Mouse (Mus musculus): ENCODE results near the gene Arhgef15. TPM values are rescaled to one million over a fixed set of nuclear protein-coding genes. Genes with fewer than 3 reads are reported as not detected.
"Not testable (repeated sequence)": the region's sequence is repeated elsewhere in the genome, so short reads cannot be mapped to it uniquely, and the experiment has no call there.

Arhgef15 gene
- polyA plus RNA-seq (2012; rRNA removed), result 359 and 419 TPM in 2 replicates

DNA sequence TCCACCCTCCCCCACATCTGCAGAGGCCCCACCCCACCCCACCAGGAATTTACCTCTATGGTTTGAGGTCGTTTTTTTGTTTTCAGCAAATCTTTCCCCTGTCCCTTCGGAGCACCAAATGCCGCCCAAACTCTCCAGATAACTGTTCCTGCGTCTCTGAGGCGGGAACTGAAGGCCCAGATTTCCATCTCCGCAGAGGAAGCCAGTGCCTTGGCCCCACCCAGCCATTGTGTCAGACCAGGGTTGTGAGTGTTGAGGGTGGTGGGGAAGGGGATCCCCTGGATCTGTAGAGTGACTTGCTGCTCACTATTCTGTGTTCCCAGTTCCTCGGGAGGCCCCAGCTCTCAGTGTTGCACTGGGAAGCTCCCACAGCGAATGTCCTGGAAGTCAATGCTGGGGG is at the start of gene Arhgef15:
Gene Arhgef15 (minus strand): TSS at position 173 of the 400 bp plus-strand sequence.
- peak within 1 kb of the TSS; percentile 87 for H3K4me3 ChIP-seq (replicated peaks; ENCODE audit: extremely low read depth, low read depth, low read length)
- TF ChIP-seq POLR2A (IDR thresholded peaks at IDR 0.05; ENCODE audit: borderline replicate concordance, extremely low read depth, low read depth, low read length), result peak; percentile 58; the same call in 1 of the 2 replicates
- no peak for TF ChIP-seq CTCF (IDR thresholded peaks at IDR 0.05; ENCODE audit: insufficient read depth, low read length)
- 43% methylated on average over 8 of the region's 8 CpGs for WGBS
- no peak for DNase-seq
- no peaks in the 10 kb centered on the region for H3K4me1 ChIP-seq (ENCODE audit: control insufficient read depth, insufficient read depth, low read length)

DNA sequence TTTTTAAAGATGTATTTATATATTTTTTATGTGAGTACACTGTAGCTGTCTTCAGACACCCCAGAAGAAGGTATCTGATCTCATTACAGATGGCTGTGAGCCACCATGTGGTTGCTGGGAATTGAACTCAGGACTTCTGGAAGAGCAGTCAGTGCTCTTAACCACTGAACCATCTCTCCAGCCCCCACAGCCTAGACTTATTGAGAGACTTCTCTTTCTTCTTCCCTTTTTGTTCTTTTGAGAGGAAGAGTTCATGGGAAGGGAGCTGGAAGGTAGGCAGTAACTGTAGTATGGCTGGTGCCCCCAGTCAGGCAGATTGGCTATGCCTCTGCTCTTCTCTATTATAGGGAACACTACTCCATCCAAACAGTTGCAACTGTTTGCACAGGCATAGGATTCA is 49.3 kb upstream of the Arhgef15 start:
- DNase-seq; H3K4me3 ChIP-seq (replicated peaks; ENCODE audit: extremely low read depth, low read depth, low read length); H3K4me1 ChIP-seq (ENCODE audit: control insufficient read depth, insufficient read depth, low read length): not testable (repeated sequence)

DNA sequence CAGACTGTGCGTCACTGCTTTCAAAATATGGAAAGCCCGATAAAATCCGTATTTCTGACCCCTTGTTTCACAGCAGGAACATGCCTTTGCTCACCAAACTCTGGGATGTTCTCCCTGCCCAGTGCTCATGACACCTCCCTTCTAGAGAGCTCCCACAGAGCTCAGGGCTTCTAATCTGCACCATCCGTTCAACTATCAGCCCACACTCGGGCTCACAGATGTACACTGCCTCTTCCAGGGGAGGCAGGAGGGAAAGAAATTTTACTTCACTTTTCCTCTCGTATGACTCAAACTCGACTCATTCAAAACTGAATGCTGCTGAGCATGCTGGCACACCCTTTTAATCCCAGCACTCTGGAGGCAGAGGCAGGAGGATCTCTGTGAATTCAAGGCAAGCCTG is 47.9 kb upstream of the Arhgef15 start:
- no peak for TF ChIP-seq POLR2A (IDR thresholded peaks at IDR 0.05; ENCODE audit: borderline replicate concordance, extremely low read depth, low read depth, low read length)
- TF ChIP-seq CTCF (IDR thresholded peaks at IDR 0.05; ENCODE audit: insufficient read depth, low read length), result no peak
- Histone ChIP-seq H3K4me1 (ENCODE audit: control insufficient read depth, insufficient read depth, low read length) (no peaks in the 10 kb centered on the region), H3K4me3 (replicated peaks; ENCODE audit: extremely low read depth, low read depth, low read length) (no peak overlapping the region)
- 87% methylated on average over 7 of the region's 7 CpGs for WGBS
- no peak for DNase-seq

DNA sequence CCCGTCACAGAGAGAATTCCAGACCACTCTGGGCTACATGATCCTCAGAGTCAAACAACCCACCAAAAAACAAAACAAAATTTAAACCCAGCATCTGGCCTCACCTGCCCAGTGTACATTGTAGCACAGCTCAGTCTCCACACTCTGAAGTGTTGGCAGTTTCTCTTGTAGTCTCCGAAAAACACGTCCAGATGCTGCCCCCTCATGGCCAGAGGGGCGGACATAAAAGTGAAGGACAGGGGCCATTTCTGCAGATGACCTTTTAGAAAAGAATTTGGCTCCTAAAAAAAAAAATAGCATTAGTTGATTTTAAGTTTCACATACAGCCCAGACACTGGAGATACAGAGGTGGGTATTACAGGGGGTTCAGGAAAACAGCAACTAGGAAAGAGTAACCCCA is 46.3 kb upstream of the Arhgef15 start:
- DNase-seq, result no peak
- TF ChIP-seq POLR2A (IDR thresholded peaks at IDR 0.05; ENCODE audit: borderline replicate concordance, extremely low read depth, low read depth, low read length), result no peak
- no peak for TF ChIP-seq CTCF (IDR thresholded peaks at IDR 0.05; ENCODE audit: insufficient read depth, low read length)
- Histone ChIP-seq H3K4me1 (ENCODE audit: control insufficient read depth, insufficient read depth, low read length) (no peaks in the 10 kb centered on the region), H3K4me3 (replicated peaks; ENCODE audit: extremely low read depth, low read depth, low read length) (no peak overlapping the region)
- 44% methylated on average over 4 of the region's 4 CpGs for WGBS

- not testable (repeated sequence) for H3K4me3 ChIP-seq (replicated peaks; ENCODE audit: extremely low read depth, low read depth, low read length); DNase-seq; H3K4me1 ChIP-seq (ENCODE audit: control insufficient read depth, insufficient read depth, low read length)
- 86% methylated on average over 4 of the region's 4 CpGs for WGBS
Measured at GRCm38 (mm10) chr11:69002782-69003181, 45.5 kb upstream of the Arhgef15 start.

DNA sequence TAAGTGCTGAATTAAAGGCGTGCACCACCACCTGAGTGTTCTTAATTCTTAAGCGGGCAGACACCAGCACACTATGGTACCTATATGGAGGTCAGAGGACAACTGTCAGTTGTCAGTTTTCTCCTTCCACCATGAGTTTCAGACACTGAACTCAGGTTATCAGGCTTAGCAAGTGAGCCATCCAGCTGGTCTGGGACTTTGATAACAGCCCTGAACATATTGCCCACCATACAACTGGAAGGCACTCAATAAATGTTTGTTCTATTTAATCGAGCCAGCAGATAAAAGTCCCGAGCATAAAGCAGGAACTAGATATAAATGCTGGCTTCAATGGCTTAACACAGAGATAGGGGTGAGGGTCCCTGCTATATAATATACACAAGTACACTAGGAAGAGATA is 39.8 kb upstream of the Arhgef15 start:
- no peak overlapping the region for H3K4me3 ChIP-seq (replicated peaks; ENCODE audit: extremely low read depth, low read depth, low read length)
- no peaks in the 10 kb centered on the region for H3K4me1 ChIP-seq (ENCODE audit: control insufficient read depth, insufficient read depth, low read length)
- DNase-seq, result no peak
- TF ChIP-seq POLR2A (IDR thresholded peaks at IDR 0.05; ENCODE audit: borderline replicate concordance, extremely low read depth, low read depth, low read length), result no peak
- no peak for TF ChIP-seq CTCF (IDR thresholded peaks at IDR 0.05; ENCODE audit: insufficient read depth, low read length)
- WGBS, result 90% methylated on average over 4 of the region's 4 CpGs

- no peak overlapping the region for H3K4me3 ChIP-seq (replicated peaks; ENCODE audit: extremely low read depth, low read depth, low read length)
- no peak for DNase-seq
- TF ChIP-seq CTCF (IDR thresholded peaks at IDR 0.05; ENCODE audit: insufficient read depth, low read length) (no peak), POLR2A (IDR thresholded peaks at IDR 0.05; ENCODE audit: borderline replicate concordance, extremely low read depth, low read depth, low read length) (no peak)
- no peaks in the 10 kb centered on the region for H3K4me1 ChIP-seq (ENCODE audit: control insufficient read depth, insufficient read depth, low read length)
- 95% methylated on average over 3 of the region's 3 CpGs for WGBS
Measured at GRCm38 (mm10) chr11:68994377-68994776, 37.1 kb upstream of the Arhgef15 start.

- Histone ChIP-seq H3K4me1 (ENCODE audit: control insufficient read depth, insufficient read depth, low read length) (no peaks in the 10 kb centered on the region), H3K4me3 (replicated peaks; ENCODE audit: extremely low read depth, low read depth, low read length) (no peak overlapping the region)
- 87% methylated on average over 7 of the region's 7 CpGs for WGBS
- TF ChIP-seq CTCF (IDR thresholded peaks at IDR 0.05; ENCODE audit: insufficient read depth, low read length) (no peak), POLR2A (IDR thresholded peaks at IDR 0.05; ENCODE audit: borderline replicate concordance, extremely low read depth, low read depth, low read length) (no peak)
- DNase-seq, result no peak
Measured at GRCm38 (mm10) chr11:68993122-68993521, 35.8 kb upstream of the Arhgef15 start.

DNA sequence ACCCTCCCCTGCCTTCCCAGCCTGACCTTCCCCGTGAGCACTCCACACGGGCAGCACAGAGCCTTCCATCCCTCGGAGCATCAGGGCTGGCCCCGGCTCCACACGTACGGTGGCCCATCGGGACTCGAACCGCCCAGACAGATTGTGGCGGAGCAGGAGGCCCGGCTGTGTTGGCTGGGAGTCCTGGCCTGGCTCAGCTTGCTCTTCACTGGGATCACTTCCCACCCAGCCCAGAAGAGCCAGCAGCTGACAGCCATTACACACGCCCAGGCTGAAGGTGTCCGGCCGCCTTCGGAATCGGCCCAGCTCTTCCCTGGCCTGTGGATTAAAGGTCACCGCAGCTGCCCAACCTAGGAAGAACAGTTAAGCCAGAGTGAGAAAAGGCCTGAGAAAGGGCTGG is 31.1 kb upstream of the Arhgef15 start:
- no peak for TF ChIP-seq CTCF (IDR thresholded peaks at IDR 0.05; ENCODE audit: insufficient read depth, low read length)
- no peak for TF ChIP-seq POLR2A (IDR thresholded peaks at IDR 0.05; ENCODE audit: borderline replicate concordance, extremely low read depth, low read depth, low read length)
- DNase-seq, result no peak
- Histone ChIP-seq H3K4me1 (ENCODE audit: control insufficient read depth, insufficient read depth, low read length) (no peaks in the 10 kb centered on the region), H3K4me3 (replicated peaks; ENCODE audit: extremely low read depth, low read depth, low read length) (no peak overlapping the region)
- WGBS, result 69% methylated on average over 17 of the region's 17 CpGs

DNA sequence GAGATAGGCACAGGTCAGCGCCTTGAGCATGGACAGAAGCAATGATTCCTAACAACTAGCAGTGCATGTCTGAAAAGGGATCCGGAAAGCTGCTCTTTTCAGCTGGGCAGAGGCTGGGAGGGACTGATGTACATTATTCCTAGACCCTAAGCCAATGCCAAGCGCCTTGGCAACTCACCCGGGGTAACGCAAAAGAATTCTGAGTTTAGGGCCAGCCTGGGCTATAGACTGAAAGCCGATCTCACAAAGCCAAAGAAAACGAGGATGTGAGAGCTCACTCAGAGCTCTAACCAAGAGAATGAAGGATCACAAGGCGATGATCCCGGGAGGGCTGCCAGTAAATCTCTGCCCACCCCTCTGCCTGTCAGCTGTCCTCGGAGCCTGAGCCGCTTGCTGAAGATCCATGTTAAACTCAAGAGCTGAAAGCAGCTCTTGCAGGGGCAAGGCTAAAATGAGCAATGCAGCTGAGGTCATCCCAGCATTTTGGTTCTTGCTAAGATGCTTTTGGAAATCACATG is 30.1 kb upstream of the Arhgef15 start:
- Histone ChIP-seq H3K4me1 (ENCODE audit: control insufficient read depth, insufficient read depth, low read length) (no peaks in the 10 kb centered on the region), H3K4me3 (replicated peaks; ENCODE audit: extremely low read depth, low read depth, low read length) (no peak overlapping the region)
- 85% methylated on average over 11 of the region's 11 CpGs for WGBS
- no peak for TF ChIP-seq CTCF (IDR thresholded peaks at IDR 0.05; ENCODE audit: insufficient read depth, low read length)
- TF ChIP-seq POLR2A (IDR thresholded peaks at IDR 0.05; ENCODE audit: borderline replicate concordance, extremely low read depth, low read depth, low read length), result no peak
- DNase-seq, result no peak
